Mouse (Mus musculus) embryonic facial prominence, embryonic 12.5 days (tissue): ENCODE measurements around the gene Zc3h12b. TPM values are rescaled to one million over a fixed set of nuclear protein-coding genes. Genes with fewer than 3 reads are reported as not detected.
"Not testable (repeated sequence)": the region's sequence is repeated elsewhere in the genome, so short reads cannot be mapped to it uniquely, and the experiment has no call there.

Experiments used
- ATAC-seq: fragments of 200-750 bp; cut with Nextera tagmentation; 2 replicates; pipeline ENCODE4 v1.8.0; 2017; ENCODE audit not compliant: insufficient number of reproducible peaks, insufficient read depth, low FRiP score, low TSS enrichment
- H3K27ac ChIP-seq: fragments of 300-500 bp; sonication (generic); 2 replicates; pipeline ENCODE4 v1.5.1; 2016; ENCODE audit warnings: mild to moderate bottlenecking
- H3K27me3 ChIP-seq: fragments of 300-500 bp; sonication (generic); 2 replicates; pipeline ENCODE4 v1.6.1; 2016; ENCODE audit warnings: mild to moderate bottlenecking, moderate library complexity
- H3K36me3 ChIP-seq: fragments of 300-500 bp; sonication (generic); 2 replicates; pipeline ENCODE4 v1.6.1; 2016; ENCODE audit warnings: mild to moderate bottlenecking
- H3K4me1 ChIP-seq: fragments of 300-500 bp; sonication (generic); 2 replicates; pipeline ENCODE4 v1.6.1; 2016
- H3K4me2 ChIP-seq: fragments of 300-500 bp; sonication (generic); replicated peaks from 2 replicates; pipeline ENCODE4 v1.6.1; 2016; ENCODE audit warnings: mild to moderate bottlenecking, moderate library complexity
- H3K4me3 ChIP-seq: fragments of 300-500 bp; sonication (generic); 2 replicates; pipeline ENCODE4 v1.5.1; 2016; ENCODE audit warnings: mild to moderate bottlenecking
- H3K9ac ChIP-seq: fragments of 300-500 bp; sonication (generic); 2 replicates; pipeline ENCODE4 v1.6.1; 2016; ENCODE audit warnings: mild to moderate bottlenecking, moderate library complexity
- H3K9me3 ChIP-seq: fragments of 300-500 bp; sonication (generic); 2 replicates; pipeline ENCODE4 v1.6.1; 2016; ENCODE audit warnings: mild to moderate bottlenecking, moderate library complexity
- WGBS: fragments of 180-500 bp; shearing (Covaris S2); methylation state at CpG from one replicate; pipeline ENCODE4 v1.1.7; 2016; 5-methylcytosine and 5-hydroxymethylcytosine counted together
- polyA plus RNA-seq: library from polyadenylated mRNA; unstranded; fragments of >200 nt; fragmentation: Nextera tagmentation; extraction: Ambion mirVana; gene quantifications from 2 replicates; pipeline ENCODE4 v1.2.1, GENCODE M21; 2016

The Zc3h12b gene
- polyA plus RNA-seq, 1 experiment from 2014 or later, result 5.3 TPM

DNA sequence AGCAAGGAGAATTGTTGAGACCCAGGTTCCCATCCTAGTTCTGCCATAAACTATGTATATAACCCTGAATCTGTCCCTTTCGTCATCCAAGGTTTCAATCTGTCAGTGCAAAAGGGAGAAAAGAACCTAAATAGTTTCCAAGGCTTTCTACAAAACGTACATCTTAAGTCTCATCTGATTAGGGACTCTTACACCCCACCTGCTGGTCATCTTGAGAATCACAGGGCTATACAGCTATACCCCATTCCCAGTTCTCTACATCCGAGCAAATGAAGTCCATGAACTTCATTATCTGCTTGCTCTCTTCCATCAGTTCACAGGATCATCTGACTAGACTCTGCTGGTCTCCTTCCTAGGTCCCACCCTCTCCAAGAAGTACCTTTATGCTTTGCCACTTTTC, 239.3 kb downstream of the Zc3h12b start:
- Histone ChIP-seq H3K4me1 (no peaks in the 10 kb centered on the region), H3K4me2 (no peak overlapping the region), H3K27me3 (no peaks in the 10 kb centered on the region), H3K36me3 (peaks cover 4% of the 10 kb centered on the region; the same call in 1 of the 2 replicates), H3K4me3 (no peak overlapping the region), H3K27ac (no peak overlapping the region), H3K9ac (no peak overlapping the region), H3K9me3 (no peaks in the 10 kb centered on the region)
- 53% methylated on average over 3 of the region's 3 CpGs for WGBS
- no peak for ATAC-seq

DNA sequence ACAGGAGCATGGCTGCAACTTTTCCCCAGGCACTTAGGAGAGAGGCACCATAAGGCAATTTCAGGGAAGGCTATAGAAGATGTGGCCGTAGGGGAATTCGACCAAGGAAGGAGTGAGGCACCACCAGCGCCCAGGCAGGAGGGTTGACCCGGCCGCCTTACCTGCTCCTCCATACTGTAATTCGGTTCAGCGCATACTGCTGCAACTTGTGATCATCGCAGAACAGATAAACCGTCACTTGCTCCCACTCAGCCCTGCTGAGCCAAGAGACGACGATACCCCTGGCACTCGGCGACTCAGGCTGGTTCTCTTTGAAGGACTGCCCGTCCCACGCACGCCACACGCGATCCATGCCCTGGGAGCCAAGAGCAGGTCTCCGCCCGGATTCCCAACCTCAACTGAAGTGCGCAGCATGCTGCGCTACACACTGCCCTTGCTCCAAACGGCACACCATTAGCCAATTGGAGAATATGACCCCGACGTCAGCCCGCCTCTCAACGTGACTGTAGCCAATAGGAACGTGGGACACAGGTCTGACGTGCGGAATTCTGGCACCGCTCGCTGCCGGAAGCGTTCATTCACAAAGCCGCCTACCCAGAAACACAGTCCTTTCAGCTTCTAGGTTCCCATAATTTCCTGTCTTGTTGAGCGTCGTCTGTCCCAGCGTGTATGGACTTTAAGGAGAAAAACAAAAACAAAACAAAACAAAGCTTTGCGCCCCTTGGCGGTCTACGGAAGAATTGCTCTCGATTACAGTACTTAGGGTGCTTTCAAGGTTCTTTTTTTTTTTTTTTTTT, 245.2 kb downstream of the Zc3h12b start, which contains the start of gene Las1l:
Gene Las1l (minus strand): TSS at position 466 of the 797 bp plus-strand sequence.
- Histone ChIP-seq H3K27me3 (no peaks in the 10 kb centered on the region), H3K9me3 (no peaks in the 10 kb centered on the region), H3K4me1 (no peaks in the 10 kb centered on the region), H3K4me2 (peak within 1 kb of the TSS; percentile 54), H3K36me3 (peaks cover 3% of the 10 kb centered on the region; the same call in 1 of the 2 replicates), H3K9ac (peak within 1 kb of the TSS; percentile 53; the same call in 1 of the 2 replicates), H3K4me3 (peak within 1 kb of the TSS; percentile 53), H3K27ac (no peak within 1 kb of the TSS)
- peak; percentile 99 for ATAC-seq
- 16% methylated on average over 42 of the region's 42 CpGs for WGBS

DNA sequence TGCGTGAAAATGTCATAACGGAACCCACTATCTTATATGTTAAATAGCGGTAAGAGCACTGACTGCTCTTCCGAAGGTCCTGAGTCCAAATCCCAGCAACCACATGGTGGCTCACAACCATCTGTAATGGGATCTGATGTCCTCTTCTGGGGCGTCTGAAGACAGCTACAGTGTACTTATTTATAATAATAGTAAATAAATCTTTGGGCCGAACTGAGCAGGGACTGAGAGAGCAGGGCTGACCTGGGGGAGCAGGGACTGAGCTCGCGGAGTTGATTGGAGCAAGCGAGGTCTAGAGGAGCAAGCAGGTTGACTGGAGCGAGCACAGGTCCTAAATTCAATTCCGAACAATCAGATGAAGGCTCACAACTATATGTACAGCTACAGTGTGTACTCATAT, 246.0 kb downstream of the Zc3h12b start:
- 45% methylated on average over 11 of the region's 11 CpGs for WGBS
- not testable (repeated sequence) for ATAC-seq, H3K9me3 ChIP-seq, H3K27ac ChIP-seq, H3K27me3 ChIP-seq, H3K36me3 ChIP-seq, H3K9ac ChIP-seq, H3K4me1 ChIP-seq
- Histone ChIP-seq H3K4me2 (peak overlapping the region; percentile 44), H3K4me3 (peak overlapping the region; percentile 53)

DNA sequence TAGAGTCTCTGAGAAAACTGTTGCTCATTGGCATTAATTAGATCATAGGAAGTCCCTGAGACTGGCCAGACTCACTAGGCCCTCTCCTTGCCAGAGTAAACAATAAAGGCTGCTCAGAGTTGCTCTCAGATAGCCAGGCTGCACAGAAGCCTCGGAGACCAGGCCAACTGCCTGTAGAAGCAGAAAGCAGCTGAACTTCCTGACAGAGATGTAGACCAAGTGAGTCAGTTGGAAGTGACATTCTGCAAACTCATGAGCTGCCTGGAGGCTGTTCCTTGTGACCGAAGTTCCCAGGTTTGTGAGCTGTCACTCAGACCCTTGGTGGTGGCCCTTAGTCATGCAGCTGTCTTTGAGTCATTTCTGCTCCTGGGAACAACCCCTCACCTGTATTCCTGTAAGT, 251.9 kb downstream of the Zc3h12b start:
- Histone ChIP-seq H3K4me1 (no peaks in the 10 kb centered on the region), H3K36me3 (no peaks in the 10 kb centered on the region), H3K9ac (no peak overlapping the region), H3K9me3 (no peaks in the 10 kb centered on the region), H3K27me3 (no peaks in the 10 kb centered on the region), H3K4me2 (no peak overlapping the region), H3K4me3 (no peak overlapping the region), H3K27ac (no peak overlapping the region)
- 70% methylated on average over 2 of the region's 2 CpGs for WGBS
- ATAC-seq, result no peak

DNA sequence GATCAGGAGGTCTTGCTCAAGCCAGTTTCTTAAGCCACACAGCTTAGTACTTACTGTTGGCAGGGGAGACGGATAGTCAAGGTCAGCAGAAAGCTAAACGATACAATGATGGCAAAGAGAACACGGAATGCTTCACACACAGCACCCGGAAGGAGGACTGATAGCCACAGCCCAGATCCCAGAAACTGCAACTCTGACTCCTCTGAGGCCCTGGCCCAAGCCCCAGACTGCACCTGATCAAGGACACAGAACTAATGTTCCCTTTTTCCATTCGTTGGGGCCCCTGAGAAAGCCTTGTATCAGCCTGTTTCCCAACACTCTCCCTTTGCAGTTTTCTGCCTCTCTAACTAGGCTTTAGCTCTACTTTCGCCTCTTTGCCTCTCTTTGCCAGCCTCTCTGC, 253.6 kb downstream of the Zc3h12b start:
- no peak overlapping the region for H3K27ac ChIP-seq
- no peaks in the 10 kb centered on the region for H3K4me1 ChIP-seq
- H3K9ac ChIP-seq, result no peak overlapping the region
- H3K4me2 ChIP-seq, result no peak overlapping the region
- H3K4me3 ChIP-seq, result no peak overlapping the region
- H3K27me3 ChIP-seq, result no peaks in the 10 kb centered on the region
- WGBS, result 75% methylated on average over 6 of the region's 6 CpGs
- no peaks in the 10 kb centered on the region for H3K36me3 ChIP-seq
- no peak for ATAC-seq
- H3K9me3 ChIP-seq, result no peaks in the 10 kb centered on the region

DNA sequence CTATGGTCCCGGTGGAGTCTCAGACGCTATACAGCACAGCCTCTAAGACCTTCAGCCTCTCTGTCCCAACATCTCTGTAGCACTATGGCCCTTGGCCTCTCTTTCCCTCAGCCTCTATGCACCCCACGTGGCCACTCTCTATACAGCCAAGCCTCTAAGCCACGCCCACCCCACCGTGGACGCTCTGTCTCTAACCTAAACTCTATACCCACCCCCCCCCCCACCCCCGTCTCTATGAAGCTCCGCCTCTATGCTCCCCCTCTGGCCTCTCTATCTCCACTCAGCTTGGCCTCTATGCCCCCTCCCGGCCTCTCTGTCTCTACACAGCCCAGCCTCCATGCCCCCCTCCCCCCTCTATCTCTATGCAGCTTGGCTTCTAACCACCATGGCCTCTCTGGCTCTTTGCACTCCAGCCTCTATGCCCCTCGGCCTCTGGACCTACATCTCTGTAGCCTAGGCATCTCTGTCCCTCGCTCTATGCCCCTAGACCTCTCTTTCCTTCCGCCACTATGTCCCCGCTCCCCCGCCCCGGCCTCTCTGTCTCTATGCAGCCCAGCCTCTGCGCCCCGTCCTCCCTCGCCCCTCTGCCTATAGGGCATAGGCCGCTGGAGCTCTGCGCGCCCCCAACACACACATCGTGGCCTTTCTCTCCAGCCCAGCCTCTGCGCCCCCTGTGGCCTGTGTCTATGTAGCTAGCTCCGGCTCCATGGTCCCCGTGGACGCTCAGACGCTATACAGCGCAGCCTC, 256.5 kb downstream of the Zc3h12b start:
- H3K27ac ChIP-seq, result peak overlapping the region; percentile 83

DNA sequence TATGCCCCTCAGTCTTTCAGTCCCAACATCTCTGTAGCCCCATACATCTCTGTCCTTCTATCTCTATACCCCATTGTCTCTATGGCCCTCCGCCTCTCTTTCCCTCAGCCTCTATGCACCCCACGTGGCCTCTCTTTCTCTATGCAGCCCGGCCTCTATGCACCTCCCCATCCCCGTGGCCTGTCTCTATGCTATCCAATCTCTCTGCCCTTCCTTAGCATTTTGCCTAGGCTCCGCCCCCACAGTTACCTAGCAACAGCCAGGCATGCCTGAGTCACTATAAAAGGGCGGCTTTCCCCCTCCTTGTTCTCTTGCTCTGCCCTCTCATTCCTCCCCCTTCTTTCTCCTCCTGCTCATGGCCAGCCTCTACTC, 257.1 kb downstream of the Zc3h12b start:
- ATAC-seq, result peak; percentile 95
- 15% methylated on average over 6 of the region's 6 CpGs for WGBS

More for the DNA sequence above, 256.5 kb downstream of the Zc3h12b start:
- Histone ChIP-seq H3K9ac (peak overlapping the region; percentile 47), H3K4me2 (peak overlapping the region; percentile 54), H3K4me3 (peak overlapping the region; percentile 42), H3K4me1 (no peaks in the 10 kb centered on the region), H3K27me3 (no peaks in the 10 kb centered on the region), H3K9me3 (no peaks in the 10 kb centered on the region), H3K36me3 (no peaks in the 10 kb centered on the region)
- 25% methylated on average over 28 of the region's 28 CpGs for WGBS
- ATAC-seq, result peak; percentile 87

DNA sequence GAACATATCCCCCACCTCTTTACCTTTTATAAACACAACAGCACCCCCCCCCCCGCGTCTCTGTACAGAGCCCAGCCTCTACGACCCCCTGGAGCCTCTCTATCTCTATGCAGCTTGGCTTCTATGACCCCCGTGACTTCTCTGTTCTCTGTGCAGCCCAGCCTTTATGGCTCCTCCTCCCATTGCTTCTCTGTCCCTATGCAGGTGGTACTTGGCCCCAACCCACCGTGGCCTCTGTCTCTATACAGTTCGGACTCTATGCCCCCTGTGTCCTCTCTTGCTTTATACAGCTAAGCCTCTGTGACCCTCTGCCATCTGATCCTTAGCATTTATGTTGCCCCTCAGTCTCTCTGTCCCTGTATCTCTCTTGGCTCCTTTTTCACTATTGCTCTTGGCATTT, 257.6 kb downstream of the Zc3h12b start:
- no peaks in the 10 kb centered on the region for H3K27me3 ChIP-seq
- H3K4me3 ChIP-seq, result no peak overlapping the region
- H3K4me1 ChIP-seq, result no peaks in the 10 kb centered on the region
- no peaks in the 10 kb centered on the region for H3K36me3 ChIP-seq
- WGBS, result 45% methylated on average over 6 of the region's 6 CpGs
- H3K4me2 ChIP-seq, result no peak overlapping the region
- H3K27ac ChIP-seq, result no peak overlapping the region
- no peak overlapping the region for H3K9ac ChIP-seq
- no peaks in the 10 kb centered on the region for H3K9me3 ChIP-seq
- 0 out of 2 replicates have a peak, but pooled peaks have one; percentile 0 for ATAC-seq

More for the DNA sequence above, 257.1 kb downstream of the Zc3h12b start:
- peak overlapping the region; percentile 42 for H3K4me3 ChIP-seq
- H3K4me1 ChIP-seq, result no peaks in the 10 kb centered on the region
- H3K9ac ChIP-seq, result peak overlapping the region; percentile 47; the same call in 1 of the 2 replicates
- peak overlapping the region; percentile 54 for H3K4me2 ChIP-seq
- H3K9me3 ChIP-seq, result no peaks in the 10 kb centered on the region
- no peaks in the 10 kb centered on the region for H3K36me3 ChIP-seq
- peak overlapping the region; percentile 83 for H3K27ac ChIP-seq
- H3K27me3 ChIP-seq, result no peaks in the 10 kb centered on the region

DNA sequence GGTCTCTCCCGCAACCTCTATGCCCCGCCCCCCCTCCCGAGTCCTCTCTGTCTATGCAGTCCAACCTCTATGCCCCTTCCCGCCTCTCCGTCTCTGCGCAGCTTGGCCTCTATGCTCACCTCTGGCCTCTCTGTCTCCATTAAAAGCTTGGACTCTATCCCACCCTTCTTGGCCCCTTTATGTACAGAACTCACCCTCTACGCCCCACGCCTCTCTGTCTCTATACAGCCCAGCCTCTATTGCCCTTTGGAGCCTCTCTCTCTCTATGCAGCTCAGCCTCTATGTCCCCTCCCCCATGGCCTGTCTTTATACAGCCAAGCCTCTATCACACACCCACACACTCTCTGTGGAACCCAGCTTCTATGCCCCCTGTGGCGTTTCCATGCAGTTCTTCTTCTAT, 258.5 kb downstream of the Zc3h12b start:
- no peaks in the 10 kb centered on the region for H3K4me1 ChIP-seq
- 90% methylated on average over 9 of the region's 9 CpGs for WGBS
- no peak overlapping the region for H3K4me2 ChIP-seq
- no peaks in the 10 kb centered on the region for H3K9me3 ChIP-seq
- ATAC-seq, result no peak
- no peak overlapping the region for H3K9ac ChIP-seq
- H3K36me3 ChIP-seq, result no peaks in the 10 kb centered on the region
- no peaks in the 10 kb centered on the region for H3K27me3 ChIP-seq
- H3K4me3 ChIP-seq, result no peak overlapping the region
- no peak overlapping the region for H3K27ac ChIP-seq

Other genes starting within 250 kb of the Zc3h12b start
- gene Asb12, start 153.7 kb upstream of the Zc3h12b start, polyA plus RNA-seq, result 0.32 TPM in 1 of 2 replicates, not detected in the other
- gene Pfn5, start 153.6 kb upstream of the Zc3h12b start, polyA plus RNA-seq, result not detected in 2 replicates
- gene Zc4h2, start 53.2 kb upstream of the Zc3h12b start, polyA plus RNA-seq, result 32.2 and 32.9 TPM in 2 replicates
- gene Las1l, start 245.3 kb downstream of the Zc3h12b start, polyA plus RNA-seq, result 60.6 and 62.0 TPM in 2 replicates